Mouse (Mus musculus) intestine, embryonic 14.5 days (tissue): ENCODE results near the gene Tmprss6. TPM values are rescaled to one million over a fixed set of nuclear protein-coding genes. Genes with fewer than 3 reads are reported as not detected.

Source experiments
- ATAC-seq: fragments of 200-750 bp; cut with Nextera tagmentation; replicated peaks from 2 replicates; pipeline ENCODE4 v1.8.0; 2017; ENCODE audit warnings: low read depth, moderate number of reproducible peaks, moderate TSS enrichment, moderate library complexity; ENCODE audit not compliant: low FRiP score, low TSS enrichment
- DNase-seq: peaks from one replicate; pipeline ENCODE4 v3.0.0-alpha.2; 2018; ENCODE audit warnings: low spot score
- H3K27ac ChIP-seq: fragments of 300-500 bp; sonication (generic); 2 replicates; pipeline ENCODE4 v1.5.1; 2014; ENCODE audit warnings: low read depth, mild to moderate bottlenecking, control low read depth
- H3K27me3 ChIP-seq: fragments of 300-500 bp; sonication (generic); replicated peaks from 2 replicates; pipeline ENCODE4 v1.6.1; 2014; ENCODE audit warnings: low read length, control low read depth; ENCODE audit not compliant: control insufficient read depth, insufficient read depth
- H3K36me3 ChIP-seq: fragments of 300-500 bp; sonication (generic); 2 replicates; pipeline ENCODE4 v1.6.1; 2014; ENCODE audit warnings: low read length, control low read depth; ENCODE audit not compliant: control insufficient read depth, insufficient read depth
- H3K4me1 ChIP-seq: fragments of 300-500 bp; sonication (generic); replicated peaks from 2 replicates; pipeline ENCODE4 v1.6.1; 2014; ENCODE audit warnings: low read length, control low read depth, mixed read lengths; ENCODE audit not compliant: control insufficient read depth, insufficient read depth
- H3K4me2 ChIP-seq: fragments of 300-500 bp; sonication (generic); 2 replicates; pipeline ENCODE4 v1.6.1; 2014; ENCODE audit warnings: low read length
- H3K4me3 ChIP-seq: fragments of 300-500 bp; sonication (generic); 2 replicates; pipeline ENCODE4 v1.5.1; 2014; ENCODE audit warnings: low read depth, low read length, control low read depth, mixed read lengths
- H3K9ac ChIP-seq: fragments of 300-500 bp; sonication (generic); 2 replicates; pipeline ENCODE4 v1.6.1; 2014; ENCODE audit warnings: mild to moderate bottlenecking, low read length
- H3K9me3 ChIP-seq: fragments of 300-500 bp; sonication (generic); 2 replicates; pipeline ENCODE4 v1.6.1; 2016; ENCODE audit warnings: low read length, control low read depth; ENCODE audit not compliant: control insufficient read depth
- WGBS: fragments of 180-500 bp; shearing (Covaris S2); extraction: QIAGEN DNeasy Blood & Tissue Kit; methylation state at CpG from one replicate; pipeline ENCODE4 v1.1.7; 2014; 5-methylcytosine and 5-hydroxymethylcytosine counted together
- polyA plus RNA-seq: library from polyadenylated mRNA; unstranded; fragments of >200 nt; fragmentation: Nextera tagmentation; extraction: Ambion mirVana; gene quantifications from 2 replicates; pipeline ENCODE4 v1.2.1, GENCODE M21; 2014

Gene Tmprss6
- polyA plus RNA-seq, 1 experiment from 2014 or later = 0.09 TPM

DNA sequence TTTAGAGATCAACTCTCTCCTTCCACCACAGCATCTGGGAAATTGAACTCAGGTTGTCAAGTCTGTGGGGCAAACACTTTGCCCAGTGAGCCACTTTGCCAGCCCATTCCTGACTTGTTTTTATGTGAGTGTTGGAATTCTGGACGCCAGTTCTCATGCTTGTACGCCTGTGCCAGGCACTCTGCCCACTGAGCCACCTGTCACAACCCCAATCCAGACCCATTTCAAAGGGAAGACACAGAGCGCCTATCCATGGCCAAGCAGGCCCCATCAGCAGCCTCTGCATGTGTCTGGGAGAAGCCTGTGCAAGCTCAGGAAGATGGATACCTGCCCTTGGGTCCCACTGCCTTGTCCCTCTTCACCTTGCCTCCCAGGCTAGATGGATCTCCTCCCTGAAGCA is 22.9 kb upstream of the Tmprss6 start:
- no peak for DNase-seq
- Histone ChIP-seq H3K4me2 (no peak overlapping the region), H3K9me3 (no peaks in the 10 kb centered on the region), H3K4me3 (no peak overlapping the region), H3K36me3 (no peaks in the 10 kb centered on the region), H3K9ac (no peak overlapping the region), H3K27me3 (no peaks in the 10 kb centered on the region), H3K27ac (no peak overlapping the region), H3K4me1 (no peaks in the 10 kb centered on the region)
- no peak for ATAC-seq
- WGBS = 87% methylated on average over 3 of the region's 3 CpGs

DNA sequence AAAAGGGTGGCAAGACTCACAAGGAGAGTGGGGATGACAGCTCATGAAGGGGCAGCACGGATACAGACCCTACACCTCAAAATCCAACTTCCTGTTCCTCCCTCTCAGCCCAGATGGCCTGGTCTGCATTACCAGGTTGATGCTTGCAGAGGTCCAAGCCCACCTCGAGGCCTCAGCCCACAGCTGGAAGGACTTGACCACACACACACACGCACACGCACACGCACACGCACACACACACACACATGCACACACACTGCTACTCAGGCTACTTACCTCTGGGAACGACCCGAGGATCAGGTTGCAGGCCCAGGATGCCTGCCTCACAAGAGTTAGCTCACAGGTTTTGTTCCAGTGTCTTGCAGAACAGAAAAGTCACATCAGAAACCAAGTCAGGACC is 21.5 kb upstream of the Tmprss6 start:
- WGBS = 62% methylated on average over 8 of the region's 8 CpGs
- Histone ChIP-seq H3K4me1 (no peaks in the 10 kb centered on the region), H3K27ac (no peak overlapping the region), H3K4me3 (no peak overlapping the region), H3K9me3 (no peaks in the 10 kb centered on the region), H3K36me3 (no peaks in the 10 kb centered on the region), H3K9ac (no peak overlapping the region), H3K27me3 (no peaks in the 10 kb centered on the region), H3K4me2 (no peak overlapping the region)
- ATAC-seq (no peak), DNase-seq (no peak)

GRCm38 (mm10) chr15:78489248-78489647 is 20.8 kb upstream of the Tmprss6 start:
- Histone ChIP-seq H3K27me3 (no peaks in the 10 kb centered on the region), H3K4me3 (no peak overlapping the region), H3K36me3 (no peaks in the 10 kb centered on the region), H3K9me3 (no peaks in the 10 kb centered on the region), H3K9ac (no peak overlapping the region), H3K27ac (no peak overlapping the region), H3K4me1 (no peaks in the 10 kb centered on the region), H3K4me2 (no peak overlapping the region)
- 85% methylated on average over 3 of the region's 3 CpGs for WGBS
- ATAC-seq (no peak), DNase-seq (no peak)

GRCm38 (mm10) chr15:78487066-78487465 is 18.6 kb upstream of the Tmprss6 start:
- Histone ChIP-seq H3K9ac (no peak overlapping the region), H3K36me3 (no peaks in the 10 kb centered on the region), H3K4me1 (no peaks in the 10 kb centered on the region), H3K9me3 (no peaks in the 10 kb centered on the region), H3K27me3 (no peaks in the 10 kb centered on the region), H3K4me2 (no peak overlapping the region), H3K27ac (no peak overlapping the region), H3K4me3 (no peak overlapping the region)
- DNase-seq (no peak), ATAC-seq (no peak)
- 64% methylated on average over 4 of the region's 4 CpGs for WGBS

GRCm38 (mm10) chr15:78486564-78486963 is 18.1 kb upstream of the Tmprss6 start:
- DNase-seq = no peak
- no peak overlapping the region for H3K4me2 ChIP-seq
- H3K4me1 ChIP-seq = no peaks in the 10 kb centered on the region
- H3K9me3 ChIP-seq = no peaks in the 10 kb centered on the region
- no peaks in the 10 kb centered on the region for H3K27me3 ChIP-seq
- H3K27ac ChIP-seq = no peak overlapping the region
- no peak for ATAC-seq
- H3K9ac ChIP-seq = no peak overlapping the region
- H3K4me3 ChIP-seq = no peak overlapping the region
- no peaks in the 10 kb centered on the region for H3K36me3 ChIP-seq
- 100% methylated on average over 1 of the region's 1 CpGs for WGBS

DNA sequence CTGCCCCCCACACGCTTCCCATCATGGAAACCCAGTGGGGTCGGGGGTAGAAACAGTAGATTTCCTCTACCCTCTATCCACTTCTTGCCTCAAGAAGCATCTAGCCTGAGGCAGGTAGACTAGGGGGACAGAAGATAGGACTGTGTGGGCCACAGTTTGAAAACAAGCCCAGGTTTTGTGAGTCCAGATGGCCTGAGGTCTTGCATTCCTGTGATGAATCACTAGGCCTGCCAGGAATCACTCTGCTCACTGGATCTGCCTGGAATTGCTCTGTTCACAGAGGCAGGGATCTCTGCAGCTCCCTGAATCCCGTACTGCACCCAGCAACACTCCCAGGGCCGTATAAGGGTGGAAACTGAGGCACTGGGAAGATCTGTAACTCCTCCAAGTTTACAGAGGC is 14.9 kb upstream of the Tmprss6 start:
- 73% methylated on average over 4 of the region's 4 CpGs for WGBS
- ATAC-seq = no peak
- no peak overlapping the region for H3K4me3 ChIP-seq
- H3K36me3 ChIP-seq = no peaks in the 10 kb centered on the region
- H3K9me3 ChIP-seq = no peaks in the 10 kb centered on the region
- H3K27ac ChIP-seq = no peak overlapping the region
- DNase-seq = no peak
- H3K27me3 ChIP-seq = no peaks in the 10 kb centered on the region
- no peak overlapping the region for H3K4me2 ChIP-seq
- H3K4me1 ChIP-seq = peaks cover 8% of the 10 kb centered on the region
- no peak overlapping the region for H3K9ac ChIP-seq

DNA sequence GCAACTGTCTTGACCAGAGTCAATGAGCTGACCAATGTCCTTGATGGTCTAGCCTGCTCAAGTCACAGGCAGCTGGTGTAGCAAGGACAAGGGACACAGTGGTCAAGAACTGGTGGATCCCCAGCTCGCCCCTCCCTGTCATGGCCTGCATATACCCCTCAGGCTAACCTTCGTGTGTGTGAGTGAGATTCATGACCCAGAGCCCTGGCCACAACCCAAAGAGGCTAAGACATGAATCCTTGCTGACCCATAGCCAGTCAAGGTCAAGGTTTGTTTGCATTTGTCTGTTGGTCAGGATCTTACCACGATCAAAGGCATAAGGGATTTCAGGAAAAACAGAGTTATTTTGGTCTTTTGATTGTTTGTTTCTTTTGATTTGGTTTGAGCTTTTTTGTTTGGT is 14.1 kb upstream of the Tmprss6 start:
- H3K4me2 ChIP-seq = no peak overlapping the region
- DNase-seq (no peak), ATAC-seq (no peak)
- H3K36me3 ChIP-seq = no peaks in the 10 kb centered on the region
- WGBS = 58% methylated on average over 3 of the region's 3 CpGs
- no peak overlapping the region for H3K27ac ChIP-seq
- H3K4me3 ChIP-seq = no peak overlapping the region
- peaks cover 8% of the 10 kb centered on the region for H3K4me1 ChIP-seq
- no peak overlapping the region for H3K9ac ChIP-seq
- H3K9me3 ChIP-seq = no peaks in the 10 kb centered on the region
- H3K27me3 ChIP-seq = no peaks in the 10 kb centered on the region

DNA sequence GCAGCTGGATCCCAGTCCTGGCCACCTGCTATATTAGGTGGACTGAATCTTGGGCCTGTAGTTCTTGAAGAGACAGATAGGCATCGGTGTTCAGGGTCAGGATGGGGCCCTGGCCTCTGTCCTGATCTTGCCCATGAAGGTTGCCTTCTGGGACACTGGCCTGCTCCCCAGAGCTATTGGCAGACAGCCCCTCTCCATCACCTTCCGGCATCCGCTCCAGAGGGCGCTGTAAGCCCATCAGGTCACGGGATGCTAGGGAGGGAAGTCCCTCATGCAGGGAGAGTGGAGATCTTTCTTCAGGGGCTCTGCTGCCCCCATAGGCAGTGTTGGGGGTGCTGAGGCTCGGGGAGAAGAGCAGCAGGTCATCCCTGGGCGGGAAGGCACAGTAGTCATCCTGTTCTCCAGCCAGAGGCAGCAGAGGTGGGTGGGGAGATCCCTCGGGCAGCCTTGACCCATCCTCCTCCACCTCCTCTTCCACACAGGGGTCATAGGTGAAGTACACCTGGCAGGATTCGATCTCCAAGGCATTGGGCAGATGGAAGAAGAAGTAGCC is 13.1 kb upstream of the Tmprss6 start:
- no peak overlapping the region for H3K4me2 ChIP-seq
- no peaks in the 10 kb centered on the region for H3K36me3 ChIP-seq
- no peak overlapping the region for H3K27ac ChIP-seq
- 49% methylated on average over 9 of the region's 9 CpGs for WGBS
- no peak overlapping the region for H3K4me3 ChIP-seq
- H3K9me3 ChIP-seq = no peaks in the 10 kb centered on the region
- DNase-seq = no peak
- peak; percentile 37; the same call in 1 of the 2 replicates for ATAC-seq
- peaks cover 8% of the 10 kb centered on the region for H3K4me1 ChIP-seq
- no peak overlapping the region for H3K9ac ChIP-seq
- no peaks in the 10 kb centered on the region for H3K27me3 ChIP-seq

DNA sequence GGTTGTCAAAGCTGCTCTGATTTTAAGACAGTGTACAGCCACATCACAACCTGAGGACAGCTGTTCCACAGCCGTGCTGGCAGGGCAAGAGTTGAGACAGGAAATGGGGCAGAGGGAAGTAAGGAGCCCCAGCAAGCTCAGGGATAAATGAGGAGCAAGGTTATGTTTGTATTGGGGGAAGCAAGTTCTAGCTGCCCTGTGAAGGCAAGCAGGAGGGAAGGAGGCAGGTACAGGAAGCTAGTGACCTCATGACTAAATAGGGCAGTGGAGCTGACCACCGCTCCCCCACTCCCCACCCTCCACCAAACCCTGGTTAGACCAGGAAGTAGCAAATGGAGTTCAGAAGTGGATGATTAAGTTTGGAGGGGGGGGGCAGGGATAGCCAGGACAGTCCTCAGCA is 12.6 kb upstream of the Tmprss6 start:
- Histone ChIP-seq H3K4me2 (no peak overlapping the region), H3K4me3 (no peak overlapping the region), H3K4me1 (peaks cover 8% of the 10 kb centered on the region), H3K27me3 (no peaks in the 10 kb centered on the region), H3K27ac (no peak overlapping the region), H3K9ac (no peak overlapping the region), H3K36me3 (no peaks in the 10 kb centered on the region), H3K9me3 (no peaks in the 10 kb centered on the region)
- 33% methylated on average over 2 of the region's 2 CpGs for WGBS
- ATAC-seq = no peak
- DNase-seq = no peak
